Mouse (Mus musculus) intestine, embryonic 14.5 days (tissue): ENCODE data around the gene Gm14409. TPM values are rescaled to one million over a fixed set of nuclear protein-coding genes. Genes with fewer than 3 reads are reported as not detected.
"Not testable (repeated sequence)": the region's sequence is repeated elsewhere in the genome, so short reads cannot be mapped to it uniquely, and the experiment has no call there.

ENCODE experiments used
- ATAC-seq: fragments of 200-750 bp; cut with Nextera tagmentation; replicated peaks from 2 replicates; pipeline ENCODE4 v1.8.0; 2017; ENCODE audit warnings: low read depth, moderate number of reproducible peaks, moderate TSS enrichment, moderate library complexity; ENCODE audit not compliant: low FRiP score, low TSS enrichment
- DNase-seq: peaks from one replicate; pipeline ENCODE4 v3.0.0-alpha.2; 2018; ENCODE audit warnings: low spot score
- H3K27ac ChIP-seq: fragments of 300-500 bp; sonication (generic); 2 replicates; pipeline ENCODE4 v1.5.1; 2014; ENCODE audit warnings: low read depth, mild to moderate bottlenecking, control low read depth
- H3K27me3 ChIP-seq: fragments of 300-500 bp; sonication (generic); replicated peaks from 2 replicates; pipeline ENCODE4 v1.6.1; 2014; ENCODE audit warnings: low read length, control low read depth; ENCODE audit not compliant: control insufficient read depth, insufficient read depth
- H3K36me3 ChIP-seq: fragments of 300-500 bp; sonication (generic); 2 replicates; pipeline ENCODE4 v1.6.1; 2014; ENCODE audit warnings: low read length, control low read depth; ENCODE audit not compliant: control insufficient read depth, insufficient read depth
- H3K4me1 ChIP-seq: fragments of 300-500 bp; sonication (generic); replicated peaks from 2 replicates; pipeline ENCODE4 v1.6.1; 2014; ENCODE audit warnings: low read length, control low read depth, mixed read lengths; ENCODE audit not compliant: control insufficient read depth, insufficient read depth
- H3K4me2 ChIP-seq: fragments of 300-500 bp; sonication (generic); 2 replicates; pipeline ENCODE4 v1.6.1; 2014; ENCODE audit warnings: low read length
- H3K4me3 ChIP-seq: fragments of 300-500 bp; sonication (generic); 2 replicates; pipeline ENCODE4 v1.5.1; 2014; ENCODE audit warnings: low read depth, low read length, control low read depth, mixed read lengths
- H3K9ac ChIP-seq: fragments of 300-500 bp; sonication (generic); 2 replicates; pipeline ENCODE4 v1.6.1; 2014; ENCODE audit warnings: mild to moderate bottlenecking, low read length
- H3K9me3 ChIP-seq: fragments of 300-500 bp; sonication (generic); 2 replicates; pipeline ENCODE4 v1.6.1; 2016; ENCODE audit warnings: low read length, control low read depth; ENCODE audit not compliant: control insufficient read depth
- WGBS: fragments of 180-500 bp; shearing (Covaris S2); extraction: QIAGEN DNeasy Blood & Tissue Kit; methylation state at CpG from one replicate; pipeline ENCODE4 v1.1.7; 2014; 5-methylcytosine and 5-hydroxymethylcytosine counted together
- polyA plus RNA-seq: library from polyadenylated mRNA; unstranded; fragments of >200 nt; fragmentation: Nextera tagmentation; extraction: Ambion mirVana; gene quantifications from 2 replicates; pipeline ENCODE4 v1.2.1, GENCODE M21; 2014

Gm14409 gene
- polyA plus RNA-seq: not detected in 2 replicates

- H3K27me3 ChIP-seq, H3K4me3 ChIP-seq, H3K9me3 ChIP-seq, DNase-seq, H3K4me2 ChIP-seq, H3K36me3 ChIP-seq, H3K27ac ChIP-seq, ATAC-seq, H3K4me1 ChIP-seq, H3K9ac ChIP-seq: not testable (repeated sequence)
- WGBS: no CpG with 5 or more reads among the region's 2 CpGs
These were observed at the start of gene Gm14409 for GRCm38 (mm10) chr2:177266936-177267335. Gene Gm14409, minus strand, starts transcription at chr2:177267036.

- not testable (repeated sequence) for H3K4me3 ChIP-seq, H3K36me3 ChIP-seq, H3K9me3 ChIP-seq, H3K27me3 ChIP-seq, ATAC-seq, H3K27ac ChIP-seq, H3K9ac ChIP-seq, DNase-seq, H3K4me2 ChIP-seq, H3K4me1 ChIP-seq
- 86% methylated on average over 4 of the region's 4 CpGs for WGBS
These were observed 42.8 kb upstream of the Gm14409 start for GRCm38 (mm10) chr2:177309627-177310026.

GRCm38 (mm10) chr2:177304980-177305379 is 38.1 kb upstream of the Gm14409 start:
- H3K4me3 ChIP-seq, H3K27me3 ChIP-seq, H3K4me1 ChIP-seq, DNase-seq, H3K36me3 ChIP-seq, H3K9ac ChIP-seq, H3K9me3 ChIP-seq, H3K4me2 ChIP-seq, H3K27ac ChIP-seq, ATAC-seq: not testable (repeated sequence)
- WGBS: no CpG with 5 or more reads among the region's 2 CpGs

GRCm38 (mm10) chr2:177283701-177284100 is 16.9 kb upstream of the Gm14409 start:
- not testable (repeated sequence) for H3K4me3 ChIP-seq, H3K27ac ChIP-seq, H3K9ac ChIP-seq, H3K27me3 ChIP-seq, H3K4me1 ChIP-seq, ATAC-seq, H3K4me2 ChIP-seq, H3K9me3 ChIP-seq, H3K36me3 ChIP-seq, DNase-seq
- WGBS: 27% methylated on average over 3 of the region's 3 CpGs

- H3K9me3 ChIP-seq, H3K4me3 ChIP-seq, H3K9ac ChIP-seq, H3K36me3 ChIP-seq, ATAC-seq, DNase-seq, H3K4me2 ChIP-seq, H3K27me3 ChIP-seq, H3K27ac ChIP-seq, H3K4me1 ChIP-seq: not testable (repeated sequence)
- WGBS: 87% methylated on average over 2 of the region's 2 CpGs
These were observed 10.9 kb upstream of the Gm14409 start for GRCm38 (mm10) chr2:177277754-177278153.

GRCm38 (mm10) chr2:177272237-177272636 is 5.4 kb upstream of the Gm14409 start:
- ATAC-seq, H3K36me3 ChIP-seq, H3K4me3 ChIP-seq, DNase-seq, H3K27ac ChIP-seq, H3K27me3 ChIP-seq, H3K4me2 ChIP-seq, H3K4me1 ChIP-seq, H3K9ac ChIP-seq, H3K9me3 ChIP-seq: not testable (repeated sequence)
- 93% methylated on average over 2 of the region's 2 CpGs for WGBS

- H3K9ac ChIP-seq, H3K9me3 ChIP-seq, H3K27ac ChIP-seq, H3K4me2 ChIP-seq, H3K4me3 ChIP-seq, H3K36me3 ChIP-seq, ATAC-seq, H3K4me1 ChIP-seq, DNase-seq, H3K27me3 ChIP-seq: not testable (repeated sequence)
- 86% methylated on average over 2 of the region's 2 CpGs for WGBS
These were observed 19.4 kb downstream of the Gm14409 start for GRCm38 (mm10) chr2:177247449-177247848.

- H3K4me3 ChIP-seq, H3K4me1 ChIP-seq, H3K27me3 ChIP-seq, DNase-seq, ATAC-seq, H3K36me3 ChIP-seq, H3K4me2 ChIP-seq, H3K9me3 ChIP-seq, H3K9ac ChIP-seq, H3K27ac ChIP-seq: not testable (repeated sequence)
- WGBS: 65% methylated on average over 2 of the region's 2 CpGs
These were observed 36.4 kb downstream of the Gm14409 start for GRCm38 (mm10) chr2:177230461-177230860.
